Mouse (Mus musculus) bone marrow, adult 2 months (tissue): ENCODE measurements around the gene Vmn1r94. TPM values are rescaled to one million over a fixed set of nuclear protein-coding genes. Genes with fewer than 3 reads are reported as not detected.
"Not testable (repeated sequence)": the region's sequence is repeated elsewhere in the genome, so short reads cannot be mapped to it uniquely, and the experiment has no call there.

Source experiments
- H3K27ac ChIP-seq: fragments of 200-500 bp; 2 replicates; pipeline ENCODE4 v1.5.1; 2012; ENCODE audit warnings: low read depth, mild to moderate bottlenecking, control low read depth, inconsistent platforms, low read length; ENCODE audit not compliant: control insufficient read depth, poor library complexity, insufficient read depth
- H3K4me1 ChIP-seq: fragments of 200-500 bp; 2 replicates; pipeline ENCODE4 v1.6.1; 2011; ENCODE audit warnings: low read length; ENCODE audit not compliant: control insufficient read depth, insufficient read depth
- H3K4me3 ChIP-seq: fragments of 200-500 bp; replicated peaks from 2 replicates; pipeline ENCODE3; 2011; ENCODE audit warnings: mild to moderate bottlenecking, low read depth, low read length, control low read depth; ENCODE audit not compliant: control insufficient read depth
- WGBS: fragments of 180-500 bp; shearing (Covaris S2); methylation state at CpG from one replicate; pipeline ENCODE4 v1.1.7; 2018; 5-methylcytosine and 5-hydroxymethylcytosine counted together
- polyA plus RNA-seq: library from polyadenylated mRNA; stranded (reverse); fragments of >200 nt; gene quantifications from 2 replicates; pipeline ENCODE4 v1.2.4, GENCODE M21; 2011; ENCODE audit warnings: low replicate concordance; ENCODE audit not compliant: missing spikeins, insufficient read depth, insufficient read length

Vmn1r94 gene
- not detected in 2 replicates for polyA plus RNA-seq

DNA sequence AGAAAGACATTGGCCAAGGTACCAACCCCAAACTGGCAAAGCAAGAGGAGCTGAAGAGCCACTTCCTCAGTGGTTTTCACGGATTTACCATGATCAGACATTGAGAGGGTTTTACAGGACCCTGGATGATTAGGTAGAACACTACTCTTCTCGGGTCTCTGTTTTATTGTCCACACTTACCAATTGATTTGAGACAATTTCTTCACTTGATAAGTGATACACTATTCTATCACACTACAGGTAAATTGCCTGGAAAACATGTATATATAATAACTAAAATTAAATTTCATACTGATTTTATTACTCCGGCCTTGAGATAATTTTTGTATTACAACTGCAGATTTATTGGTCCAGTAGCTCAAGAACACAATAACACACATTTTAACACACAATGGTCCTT lies at the start of gene Vmn1r94:
Gene Vmn1r94 (minus strand): TSS at position 101 of the 400 bp plus-strand sequence.
- WGBS: no CpG with 5 or more reads among the region's 3 CpGs
- not testable (repeated sequence) for H3K4me3 ChIP-seq, H3K4me1 ChIP-seq

DNA sequence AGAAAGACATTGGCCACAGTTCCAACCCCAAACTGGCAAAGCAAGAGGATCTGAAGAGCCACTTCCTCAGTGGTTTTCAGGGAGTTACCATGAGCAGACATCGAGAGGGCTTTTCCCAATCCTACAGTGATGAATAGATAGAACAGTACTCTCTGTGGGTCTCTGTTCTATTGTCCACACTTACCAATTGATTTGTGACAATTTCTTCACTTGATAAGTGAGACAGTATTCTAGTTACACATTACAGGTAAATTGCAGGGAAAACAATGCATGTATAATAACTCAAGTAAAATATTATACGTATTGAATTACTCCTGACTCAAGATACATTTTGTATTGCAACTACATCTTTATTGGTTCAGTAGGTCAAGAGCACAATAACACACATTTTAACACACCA lies 37.3 kb upstream of the Vmn1r94 start, which contains the start of gene Gm6164:
Gene Gm6164 (minus strand): TSS at position 101 of the 400 bp plus-strand sequence.
- H3K4me1 ChIP-seq, H3K4me3 ChIP-seq, H3K27ac ChIP-seq: not testable (repeated sequence)
- WGBS: no CpG with 5 or more reads among the region's 2 CpGs

More for the DNA sequence above, at the start of gene Vmn1r94:
- not testable (repeated sequence) for H3K27ac ChIP-seq

DNA sequence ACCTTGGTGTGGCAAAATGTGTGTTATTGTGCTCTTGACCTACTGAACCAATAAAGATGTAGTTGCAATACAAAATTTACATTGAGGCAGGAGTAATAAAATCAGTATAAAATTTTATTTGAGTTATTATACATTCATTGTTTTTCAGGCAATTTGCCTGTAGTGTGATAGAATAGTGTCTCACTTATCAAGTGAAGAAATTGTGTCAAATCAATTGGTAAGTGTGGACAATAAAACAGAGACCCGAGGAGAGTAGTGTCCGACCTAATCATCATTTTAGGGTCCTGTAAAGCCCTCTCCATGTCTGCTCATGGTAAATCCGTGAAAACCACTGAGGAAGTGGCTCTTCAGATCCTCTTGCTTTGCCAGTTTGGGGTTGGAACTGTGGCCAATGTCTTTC lies 25.2 kb upstream of the Vmn1r94 start, which contains the start of gene Vmn1r95:
Gene Vmn1r95 (plus strand): TSS at position 301 of the 400 bp plus-strand sequence.
- H3K4me1 ChIP-seq, H3K4me3 ChIP-seq, H3K27ac ChIP-seq: not testable (repeated sequence)
- no CpG with 5 or more reads among the region's 3 CpGs for WGBS

GRCm38 (mm10) chr7:20138988-20139387 lies 29.2 kb downstream of the Vmn1r94 start, which contains the start of gene Vmn1r93:
Vmn1r93 (minus strand) TSS chr7:20139088.
- no CpG with 5 or more reads among the region's 5 CpGs for WGBS
- not testable (repeated sequence) for H3K27ac ChIP-seq, H3K4me1 ChIP-seq, H3K4me3 ChIP-seq

DNA sequence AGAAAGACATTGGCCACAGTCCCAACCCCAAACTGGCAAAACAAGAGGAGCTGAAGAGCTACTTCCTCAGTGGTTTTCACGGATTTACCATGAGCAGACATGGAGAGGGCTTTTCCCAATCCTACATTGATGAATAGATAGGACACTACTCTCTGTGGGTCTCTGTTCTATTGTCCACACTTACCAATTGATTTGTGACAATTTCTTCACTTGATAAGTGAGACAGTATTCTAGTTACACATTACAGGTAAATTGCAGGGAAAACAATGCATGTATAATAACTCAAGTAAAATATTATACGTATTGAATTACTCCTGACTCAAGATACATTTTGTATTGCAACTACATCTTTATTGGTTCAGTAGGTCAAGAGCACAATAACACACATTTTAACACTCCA lies 45.7 kb downstream of the Vmn1r94 start, which contains the start of gene Gm16442:
Gene Gm16442 (minus strand): TSS at position 101 of the 400 bp plus-strand sequence.
- no CpG with 5 or more reads among the region's 2 CpGs for WGBS
- not testable (repeated sequence) for H3K27ac ChIP-seq, H3K4me3 ChIP-seq, H3K4me1 ChIP-seq

Other genes starting within 250 kb of the Vmn1r94 start
- 2.6 and 4.7 TPM in 2 replicates for gene Pvr, start 247.2 kb downstream of the Vmn1r94 start, polyA plus RNA-seq
- 0.52 TPM in 1 of 2 replicates, not detected in the other for gene Igsf23, start 217.6 kb downstream of the Vmn1r94 start, polyA plus RNA-seq
- gene Ceacam20, start 203.0 kb downstream of the Vmn1r94 start, polyA plus RNA-seq: 1.0 TPM in 2 replicates
- gene Nlrp9b, start 176.9 kb downstream of the Vmn1r94 start, polyA plus RNA-seq: not detected in 2 replicates
- gene Vmn1r91, start 68.7 kb downstream of the Vmn1r94 start, polyA plus RNA-seq: not detected in 2 replicates
- gene Gm16442, start 45.8 kb downstream of the Vmn1r94 start, polyA plus RNA-seq: not detected in 2 replicates
- not detected in 2 replicates for gene Vmn1r93, start 29.3 kb downstream of the Vmn1r94 start, polyA plus RNA-seq
- gene Vmn1r95, start 25.3 kb upstream of the Vmn1r94 start, polyA plus RNA-seq: not detected in 2 replicates
- not detected in 2 replicates for gene Gm6164, start 37.2 kb upstream of the Vmn1r94 start, polyA plus RNA-seq
- gene Gm4498, start 65.5 kb upstream of the Vmn1r94 start, polyA plus RNA-seq: not detected in 2 replicates
- gene Gm5890, start 94.5 kb upstream of the Vmn1r94 start, polyA plus RNA-seq: not detected in 2 replicates
- not detected in 2 replicates for gene Gm4133, start 165.7 kb upstream of the Vmn1r94 start, polyA plus RNA-seq
- gene Gm5728, start 207.0 kb upstream of the Vmn1r94 start, polyA plus RNA-seq: not detected in 2 replicates
- gene Vmn1r100, start 249.6 kb upstream of the Vmn1r94 start, polyA plus RNA-seq: not detected in 2 replicates